In the genomic region with DNA sequence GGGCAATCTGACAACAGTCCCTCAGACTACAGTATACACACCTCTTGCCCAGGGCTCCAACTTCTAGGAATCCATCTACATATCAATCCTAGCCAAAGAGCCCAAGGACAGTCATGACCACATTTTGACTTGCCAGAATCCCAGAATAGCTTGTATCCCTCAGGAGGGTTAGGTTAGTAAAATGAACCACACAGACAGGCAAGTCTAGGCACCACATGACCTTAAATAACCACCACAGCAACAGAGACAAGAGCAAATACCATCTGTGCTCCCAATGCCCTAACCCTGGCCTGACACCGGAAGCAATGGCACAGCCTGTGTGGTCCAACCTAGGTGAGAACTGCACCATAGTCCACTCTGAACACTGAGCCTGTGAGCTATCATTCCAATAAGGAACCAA, we compare ENCODE assay signal across 12 mouse cellular contexts. TPM values are rescaled to one million over a fixed set of nuclear protein-coding genes. Genes with fewer than 3 reads are reported as not detected.
DNase-seq lines count a peak whose midpoint lies in the region; ATAC-seq and TF ChIP-seq lines count a peak whose summit lies in the region.
"Had no signal": no experiment of that assay in that cellular context is flagged by ENCODE, and none has a peak within 500 bp of the region (broad histone marks: within the 10 kb centered on the region; RNA-seq: fewer than 3 reads in every experiment).

No protein-coding gene starts in this region.

- H3K9ac ChIP-seq in heart, adult 2 months (ENCODE audit: low read depth, low read length), result peak overlapping the region; percentile 33; the same call in 1 of the 2 replicates
- no peak overlapping the region for H3K9ac ChIP-seq in neural tube, embryonic 12.5 days
- H3K9ac ChIP-seq: hindbrain, embryonic 15.5 days; kidney, embryonic 15.5 days had no signal

- peaks cover 5% of the 10 kb centered on the region for H3K36me3 ChIP-seq in heart, adult 2 months (ENCODE audit: control insufficient read depth, insufficient read depth, low read length)
- peaks cover 18% of the 10 kb centered on the region; the same call in 1 of the 2 replicates for H3K36me3 ChIP-seq in neural tube, embryonic 12.5 days
- H3K36me3 ChIP-seq: hindbrain, embryonic 15.5 days had no signal

- no peak for TF ChIP-seq EP300 in heart, adult 2 months (IDR thresholded peaks at IDR 0.05; ENCODE audit: insufficient read depth, low read depth, low read length)

- DNase-seq in cerebellum, adult 11-12 months, result peak; percentile 28
- DNase-seq in heart, adult 2 months, result no peak
- no peak for DNase-seq in heart, postnatal 25 days (ENCODE audit: low spot score)
- no peak for DNase-seq in neural tube, embryonic 10.5 days (ENCODE audit: extremely low spot score, low spot score)
- no peak for DNase-seq in c-Kit-positive CD71-positive TER-119-positive erythroid progenitor cells, embryonic 14.5 days (ENCODE audit: low spot score)
- no peak for DNase-seq in thymus, postnatal 14 days
- DNase-seq: adrenal gland, adult 8-10 months; lung, adult 18-20 months had no signal

- H3K9me3 ChIP-seq in neural tube, embryonic 12.5 days, result no peaks in the 10 kb centered on the region
- H3K9me3 ChIP-seq: hindbrain, embryonic 15.5 days; kidney, embryonic 15.5 days had no signal

- no peak for ATAC-seq in cerebellum, adult (ENCODE audit: insufficient number of reproducible peaks, low FRiP score, low TSS enrichment)
- no peak for ATAC-seq in neural tube, embryonic 12.5 days (ENCODE audit: low FRiP score, low read depth)

- H3K4me2 ChIP-seq in neural tube, embryonic 12.5 days (replicated peaks), result 0 out of 2 replicates have a peak overlapping the region, but pooled peaks have one; percentile 98

- peaks cover 21% of the 10 kb centered on the region for H3K4me1 ChIP-seq in heart, adult 2 months (ENCODE audit: control insufficient read depth, insufficient read depth, low read length)
- peaks cover 32% of the 10 kb centered on the region for H3K4me1 ChIP-seq in neural tube, embryonic 12.5 days

- 54% methylated on average over 1 of the region's 1 CpGs for WGBS in heart, adult 2 months
- 91% methylated on average over 1 of the region's 1 CpGs for WGBS in neural tube, embryonic 12.5 days

- peak overlapping the region; percentile 83 for H3K27ac ChIP-seq in heart, adult 2 months
- H3K27ac ChIP-seq in neural tube, embryonic 12.5 days, result no peak overlapping the region
- H3K27ac ChIP-seq: hindbrain, embryonic 15.5 days; kidney, embryonic 15.5 days had no signal

- TF ChIP-seq CTCF in heart, adult 2 months (IDR thresholded peaks at IDR 0.05), result no peak

- H3K4me3 ChIP-seq in heart, adult 2 months, result no peak overlapping the region
- no peak overlapping the region for H3K4me3 ChIP-seq in neural tube, embryonic 12.5 days
- H3K4me3 ChIP-seq: hindbrain, embryonic 15.5 days had no signal

- H3K27me3 ChIP-seq in heart, adult 2 months (ENCODE audit: control insufficient read depth, insufficient read depth, low read length), result no peaks in the 10 kb centered on the region
- H3K27me3 ChIP-seq in neural tube, embryonic 12.5 days (replicated peaks), result no peaks in the 10 kb centered on the region
- H3K27me3 ChIP-seq: hindbrain, embryonic 15.5 days; kidney, embryonic 15.5 days had no signal

- intact Hi-C loops in heart, adult 2 months (cut with DNase I), result no loop called here
- intact Hi-C loops in heart, postnatal 25 days (cut with DNase I), result loop anchor here (5.0 kb wide), 1 partner anchor 34 kb away; the partner anchor contains the start of gene Ep400

- H3K79me2 ChIP-seq in heart, adult 2 months (replicated peaks; ENCODE audit: control insufficient read depth, insufficient read depth, low read length), result peaks cover 8% of the 10 kb centered on the region

- TF ChIP-seq POLR2A in heart, adult 2 months (IDR thresholded peaks at IDR 0.05; ENCODE audit: insufficient read depth, low read depth, low read length), result no peak

RNA-seq across cellular contexts. Expression of gene Ulk1, which starts 3.2 kb away (rescaled TPM):
- total RNA-seq in heart, adult 2 months (2021), result 10 to 100 TPM; 64.8 to 82.1 TPM
- 55.9 and 62.6 TPM in 2 replicates for polyA plus RNA-seq in heart, adult 2 months (2012; rRNA removed)
- 10 to 100 TPM; 73.2 to 78.0 TPM for total RNA-seq in heart, postnatal 25 days (2021)
- polyA plus RNA-seq in neural tube, embryonic 12.5 days (2016; fragmentation: Nextera tagmentation; extraction: Ambion mirVana), result 36.2 and 37.2 TPM in 2 replicates

RNA-seq across cellular contexts. Expression of gene Pus1, which starts 26.2 kb away (rescaled TPM):
- total RNA-seq in heart, adult 2 months (2021), result 10 to 100 TPM; 19.1 to 21.3 TPM
- 15.8 and 16.2 TPM in 2 replicates for polyA plus RNA-seq in heart, adult 2 months (2012; rRNA removed)
- 10 to 100 TPM; 16.1 to 17.9 TPM for total RNA-seq in heart, postnatal 25 days (2021)
- polyA plus RNA-seq in neural tube, embryonic 12.5 days (2016; fragmentation: Nextera tagmentation; extraction: Ambion mirVana), result 25.0 and 26.5 TPM in 2 replicates

RNA-seq across cellular contexts. Expression of gene Hscb, which starts 32.9 kb away (rescaled TPM):
- 10 to 100 TPM; 18.5 to 18.7 TPM for total RNA-seq in heart, adult 2 months (2021)
- 14.8 and 17.7 TPM in 2 replicates for polyA plus RNA-seq in heart, adult 2 months (2012; rRNA removed)
- total RNA-seq in heart, postnatal 25 days (2021), result 10 to 100 TPM; 18.8 to 21.1 TPM
- 17.0 and 20.4 TPM in 2 replicates for polyA plus RNA-seq in neural tube, embryonic 12.5 days (2016; fragmentation: Nextera tagmentation; extraction: Ambion mirVana)

RNA-seq across cellular contexts. Expression of gene Chek2, which starts 33.1 kb away (rescaled TPM):
- 1 to 10 TPM; 2.6 to 3.1 TPM for total RNA-seq in heart, adult 2 months (2021)
- polyA plus RNA-seq in heart, adult 2 months (2012; rRNA removed), result 3.4 and 5.5 TPM in 2 replicates
- total RNA-seq in heart, postnatal 25 days (2021), result 1 to 10 TPM; 3.3 to 4.5 TPM
- 18.4 and 20.9 TPM in 2 replicates for polyA plus RNA-seq in neural tube, embryonic 12.5 days (2016; fragmentation: Nextera tagmentation; extraction: Ambion mirVana)

RNA-seq across cellular contexts. Expression of gene Ep400, which starts 36.2 kb away (rescaled TPM):
- 10 to 100 TPM; 31.4 to 32.6 TPM for total RNA-seq in heart, adult 2 months (2021)
- polyA plus RNA-seq in heart, adult 2 months (2012; rRNA removed), result 18.4 and 21.0 TPM in 2 replicates
- total RNA-seq in heart, postnatal 25 days (2021), result 10 to 100 TPM; 34.9 to 36.6 TPM
- polyA plus RNA-seq in neural tube, embryonic 12.5 days (2016; fragmentation: Nextera tagmentation; extraction: Ambion mirVana), result 53.1 and 57.2 TPM in 2 replicates
